Mouse (Mus musculus): Measurements from ENCODE around the gene Olfr1333. TPM values are rescaled to one million over a fixed set of nuclear protein-coding genes. Genes with fewer than 3 reads are reported as not detected.
"Not testable (repeated sequence)": the region's sequence is repeated elsewhere in the genome, so short reads cannot be mapped to it uniquely, and the experiment has no call there.

Gene Olfr1333
- not detected for total RNA-seq (2021)
- long read RNA-seq, experiment 1: 0 reads
- long read RNA-seq, experiment 2: 0 reads

GRCm38 (mm10) chr4:118836179-118836578 lies at the start of gene Olfr1333:
Gene Olfr1333, minus strand, starts transcription at chr4:118836279.
- Histone ChIP-seq H3K27ac (no peak within 1 kb of the TSS), H3K4me3 (no peak within 1 kb of the TSS)
- DNase-seq (ENCODE audit: low spot score in 2 of 2): no peak
- TF ChIP-seq CTCF (conservative IDR thresholded peaks at IDR 0.05): no peak

GRCm38 (mm10) chr4:118867566-118867965 lies 31.5 kb upstream of the Olfr1333 start:
- no peak for DNase-seq (ENCODE audit: low spot score in 2 of 2)
- Histone ChIP-seq H3K27ac (no peak overlapping the region), H3K4me3 (no peak overlapping the region)
- TF ChIP-seq CTCF (conservative IDR thresholded peaks at IDR 0.05): no peak

- Histone ChIP-seq H3K27ac (no peak within 1 kb of the TSS), H3K4me3 (no peak within 1 kb of the TSS)
- DNase-seq (ENCODE audit: low spot score in 2 of 2): no peak
- no peak for TF ChIP-seq CTCF (conservative IDR thresholded peaks at IDR 0.05)
These were observed 28.3 kb upstream of the Olfr1333 start, which contains the start of gene Olfr1331 for GRCm38 (mm10) chr4:118864349-118864748. Gene Olfr1331, plus strand, starts transcription at chr4:118864649.

GRCm38 (mm10) chr4:118862704-118863103 lies 26.6 kb upstream of the Olfr1333 start:
- Histone ChIP-seq H3K27ac (peak overlapping the region; percentile 32; the same call in 1 of the 2 replicates), H3K4me3 (no peak overlapping the region)
- peak; percentile 9 to 13 for DNase-seq (ENCODE audit: low spot score in 2 of 2)
- no peak for TF ChIP-seq CTCF (conservative IDR thresholded peaks at IDR 0.05)

- no peak for TF ChIP-seq CTCF (conservative IDR thresholded peaks at IDR 0.05)
- DNase-seq (ENCODE audit: low spot score in 2 of 2): no peak
- Histone ChIP-seq H3K27ac (no peak overlapping the region), H3K4me3 (no peak overlapping the region)
These were observed 25.7 kb upstream of the Olfr1333 start for GRCm38 (mm10) chr4:118861791-118862190.

- Histone ChIP-seq H3K4me3 (no peak overlapping the region), H3K27ac (no peak overlapping the region)
- TF ChIP-seq CTCF (conservative IDR thresholded peaks at IDR 0.05): no peak
- DNase-seq (ENCODE audit: low spot score in 2 of 2): no peak
These were observed 17.2 kb downstream of the Olfr1333 start for GRCm38 (mm10) chr4:118818921-118819320.

- no peak within 1 kb of the TSS for H3K4me3 ChIP-seq
- no peak for DNase-seq (ENCODE audit: low spot score in 2 of 2)
- TF ChIP-seq CTCF (conservative IDR thresholded peaks at IDR 0.05): no peak
- H3K27ac ChIP-seq: no peak within 1 kb of the TSS
These were observed 26.2 kb downstream of the Olfr1333 start, which contains the start of gene Olfr1335 for GRCm38 (mm10) chr4:118809844-118810243. Gene Olfr1335, minus strand, starts transcription at chr4:118809944.

- H3K4me3 ChIP-seq; DNase-seq (ENCODE audit: low spot score in 2 of 2); H3K27ac ChIP-seq: not testable (repeated sequence)
These were observed 43.3 kb downstream of the Olfr1333 start for GRCm38 (mm10) chr4:118792796-118793195.

GRCm38 (mm10) chr4:118782486-118782885 lies 53.6 kb downstream of the Olfr1333 start, which contains the start of gene Olfr1337:
Gene Olfr1337, minus strand, starts transcription at chr4:118782586.
- no peak within 1 kb of the TSS for H3K27ac ChIP-seq
- no peak for TF ChIP-seq CTCF (conservative IDR thresholded peaks at IDR 0.05)
- H3K4me3 ChIP-seq: no peak within 1 kb of the TSS
- no peak for DNase-seq (ENCODE audit: low spot score in 2 of 2)

Other genes with a start within 250 kb of the Olfr1333 start
- gene Cfap57, start 215.5 kb downstream of the Olfr1333 start, total RNA-seq (2021): under 1 TPM; 0.56 to 0.72 TPM
- 10 to 100 TPM; 56.5 to 58.8 TPM for gene Ebna1bp2, start 215.5 kb downstream of the Olfr1333 start, total RNA-seq (2021)
- gene Olfr62, start 177.3 kb downstream of the Olfr1333 start, total RNA-seq (2021): not detected
- not detected for gene Olfr1342, start 143.5 kb downstream of the Olfr1333 start, total RNA-seq (2021)
- not detected for gene Olfr1341, start 132.8 kb downstream of the Olfr1333 start, total RNA-seq (2021)
- gene Olfr1340, start 116.1 kb downstream of the Olfr1333 start, total RNA-seq (2021): not detected
- not detected for gene Olfr1339, start 104.1 kb downstream of the Olfr1333 start, total RNA-seq (2021)
- not detected for gene Olfr1338, start 77.5 kb downstream of the Olfr1333 start, total RNA-seq (2021)
- gene Olfr1337, start 53.7 kb downstream of the Olfr1333 start, total RNA-seq (2021): not detected
- not detected for gene Olfr1335, start 26.3 kb downstream of the Olfr1333 start, total RNA-seq (2021)
- gene Olfr1331, start 28.4 kb upstream of the Olfr1333 start, total RNA-seq (2021): not detected
- gene Olfr1330, start 52.3 kb upstream of the Olfr1333 start, total RNA-seq (2021): not detected
- not detected for gene Olfr1329, start 81.2 kb upstream of the Olfr1333 start, total RNA-seq (2021)
- gene Olfr1328, start 102.3 kb upstream of the Olfr1333 start, total RNA-seq (2021): not detected
- under 1 TPM; 0.51 to 0.79 TPM for gene Lao1, start 125.3 kb upstream of the Olfr1333 start, total RNA-seq (2021)

All from layer of hippocampus, adult 2 months (tissue).